Mouse (Mus musculus) kidney, adult 8-10 months (tissue): ENCODE data around the gene Actr3.

Experiments
- DNase-seq, 2 experiments: peaks; one replicate each; pipeline ENCODE4 v3.0.0; 2022

Actr3 gene

GRCm38 (mm10) chr1:125435369-125436135 lies at the start of gene Actr3:
Gene Actr3 (minus strand): TSS chr1:125435727.
- peak; percentile 99 to 100 for DNase-seq

- DNase-seq: peak in 1 of 2 experiments; percentile 19
Measured at GRCm38 (mm10) chr1:125482459-125483287, 47.1 kb upstream of the Actr3 start.

- DNase-seq: no peak
Measured at GRCm38 (mm10) chr1:125481842-125482241, 46.3 kb upstream of the Actr3 start.

- no peak for DNase-seq
Measured at GRCm38 (mm10) chr1:125478588-125478987, 43.1 kb upstream of the Actr3 start.

- no peak for DNase-seq
Measured at GRCm38 (mm10) chr1:125475961-125476682, 40.6 kb upstream of the Actr3 start.

- DNase-seq: no peak
Measured at GRCm38 (mm10) chr1:125473866-125474265, 38.3 kb upstream of the Actr3 start.

- DNase-seq: no peak
Measured at GRCm38 (mm10) chr1:125473126-125473666, 37.7 kb upstream of the Actr3 start.

- no peak for DNase-seq
Measured at GRCm38 (mm10) chr1:125470805-125471648, 35.5 kb upstream of the Actr3 start.

- no peak for DNase-seq
Measured at GRCm38 (mm10) chr1:125467936-125468335, 32.4 kb upstream of the Actr3 start.

- DNase-seq: no peak
Measured at GRCm38 (mm10) chr1:125466621-125467257, 31.2 kb upstream of the Actr3 start.

- DNase-seq: no peak
Measured at GRCm38 (mm10) chr1:125464011-125464410, 28.5 kb upstream of the Actr3 start.

- DNase-seq: no peak
Measured at GRCm38 (mm10) chr1:125463349-125463748, 27.8 kb upstream of the Actr3 start.

- DNase-seq: no peak
Measured at GRCm38 (mm10) chr1:125462917-125463316, 27.4 kb upstream of the Actr3 start.

- DNase-seq: no peak
Measured at GRCm38 (mm10) chr1:125458531-125458930, 23.0 kb upstream of the Actr3 start.

GRCm38 (mm10) chr1:125455128-125455527 lies 19.6 kb upstream of the Actr3 start:
- DNase-seq: no peak

GRCm38 (mm10) chr1:125450282-125451000 lies 14.9 kb upstream of the Actr3 start:
- DNase-seq: no peak

GRCm38 (mm10) chr1:125447926-125448325 lies 12.4 kb upstream of the Actr3 start:
- no peak for DNase-seq

- DNase-seq: no peak
Measured at GRCm38 (mm10) chr1:125441679-125442078, 6.2 kb upstream of the Actr3 start.

GRCm38 (mm10) chr1:125441251-125441650 lies 5.7 kb upstream of the Actr3 start:
- no peak for DNase-seq

GRCm38 (mm10) chr1:125439556-125439955 lies 4.0 kb upstream of the Actr3 start:
- DNase-seq: no peak

- no peak for DNase-seq
Measured at GRCm38 (mm10) chr1:125438826-125439225, 3.3 kb upstream of the Actr3 start.
